Mouse (Mus musculus) Muller cell, postnatal 12 days (primary cell): ENCODE results near the gene Abcc10.
A peak's percentile ranks its signal among the peaks of the same experiment; 100 is the strongest.

Experiments used
- DNase-seq: peaks from one replicate; pipeline ENCODE4 v3.0.0-alpha.2; 2015; ENCODE audit errors: inconsistent ontology term

Gene Abcc10

DNA sequence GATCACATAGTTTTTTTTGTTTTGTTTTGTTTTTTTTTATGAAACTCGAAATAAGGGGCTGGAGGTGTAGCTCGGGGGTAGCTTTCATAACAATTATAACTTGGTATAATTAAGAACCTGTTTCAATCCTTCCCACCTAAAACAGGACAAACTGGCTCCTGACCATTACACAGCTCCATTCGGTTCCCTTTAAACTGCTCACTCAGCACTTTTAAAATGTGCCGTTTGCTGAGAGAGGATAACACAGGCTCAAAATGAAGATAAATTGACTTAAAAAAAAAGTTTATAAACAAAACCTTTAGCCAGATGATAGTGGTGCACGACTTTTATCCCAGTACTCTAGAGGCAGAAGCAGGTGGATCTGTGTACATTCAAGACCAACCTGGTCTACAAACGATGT, 42.7 kb downstream of the Abcc10 start:
- no peak for DNase-seq

GRCm38 (mm10) chr17:46284653-46285052, 43.5 kb downstream of the Abcc10 start:
- DNase-seq: no peak

GRCm38 (mm10) chr17:46283911-46284310, 44.2 kb downstream of the Abcc10 start:
- no peak for DNase-seq

DNA sequence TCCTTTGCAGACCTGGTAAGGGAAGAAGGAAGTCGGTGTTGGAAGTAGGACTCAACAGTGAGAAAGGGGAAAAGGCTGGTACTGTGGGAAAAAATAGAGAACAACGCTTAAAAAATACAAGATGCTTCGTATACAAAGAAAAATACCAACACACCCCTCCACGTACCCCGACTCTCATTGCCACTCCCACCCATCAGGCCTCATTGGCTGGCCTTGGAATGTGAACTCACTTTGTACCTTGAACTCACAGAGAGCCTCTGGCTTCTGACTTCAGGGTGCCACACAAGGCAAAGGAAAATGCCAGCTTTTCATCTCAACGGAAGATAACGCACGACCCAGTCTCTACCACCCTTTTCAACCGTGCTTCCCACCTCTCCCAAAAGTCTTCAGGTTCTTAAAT, 45.0 kb downstream of the Abcc10 start:
- no peak for DNase-seq

- peak; percentile 96 for DNase-seq
Measured at GRCm38 (mm10) chr17:46282483-46283123, 45.5 kb downstream of the Abcc10 start, which contains the start of gene Tjap1. Gene Tjap1 (minus strand): TSS chr17:46283026.

DNA sequence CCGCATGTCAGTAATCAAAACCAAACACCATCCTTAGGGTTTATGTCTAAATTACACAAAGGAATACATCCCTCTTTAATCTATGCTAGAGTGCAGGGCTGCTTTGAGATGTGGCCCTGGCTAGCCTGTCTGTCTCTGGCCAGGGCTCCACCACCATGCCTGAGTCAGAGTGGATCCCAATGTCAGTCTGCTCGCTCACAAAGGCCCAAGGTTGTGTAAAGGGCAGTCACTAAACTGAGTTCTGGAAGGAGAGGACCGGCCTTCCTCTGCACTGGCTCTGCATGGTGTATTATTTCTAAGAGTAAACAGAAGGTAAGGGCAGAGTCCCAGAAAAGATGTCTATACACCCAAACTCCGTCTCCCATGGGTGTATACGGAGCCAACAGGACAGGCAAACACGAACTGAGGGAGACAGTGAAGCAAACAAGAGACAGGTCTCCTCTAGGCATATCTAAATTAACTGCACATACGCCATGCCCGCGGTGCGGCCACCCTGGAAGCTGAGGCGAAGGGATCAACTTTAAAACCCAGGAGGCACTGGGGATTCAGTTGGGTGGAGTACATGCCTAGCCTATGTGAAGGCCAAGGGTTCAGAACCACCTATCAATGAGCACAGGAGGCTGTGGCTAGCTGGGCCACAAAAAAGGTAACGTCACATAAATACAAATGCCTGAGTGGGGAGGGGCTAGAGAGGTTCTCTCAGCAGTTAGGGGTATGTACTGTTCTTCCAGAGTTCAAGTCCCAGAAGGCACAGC, 50.0 kb downstream of the Abcc10 start:
- DNase-seq: no peak

- DNase-seq: no peak
Measured at GRCm38 (mm10) chr17:46277586-46277985, 50.6 kb downstream of the Abcc10 start.

DNA sequence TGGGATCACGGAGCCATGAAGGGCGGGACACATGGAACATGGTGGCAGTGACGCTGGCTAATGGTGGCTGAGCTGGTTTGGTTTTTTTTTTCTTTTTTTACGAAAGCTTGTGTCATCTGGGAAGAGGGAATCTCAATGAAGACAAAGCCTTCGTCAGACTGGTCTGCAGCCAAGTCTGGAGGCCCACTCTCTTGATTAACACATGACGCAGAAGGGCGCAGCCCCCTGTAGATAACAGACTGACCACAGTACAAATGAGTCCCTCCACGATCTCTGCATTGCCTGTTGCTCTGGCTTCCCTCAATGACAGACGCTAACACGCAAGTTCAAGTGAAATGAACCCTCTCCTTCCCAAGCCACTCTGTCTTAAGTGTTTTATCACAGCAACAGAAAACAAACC, 52.6 kb downstream of the Abcc10 start:
- DNase-seq: no peak

GRCm38 (mm10) chr17:46275034-46275433, 53.1 kb downstream of the Abcc10 start:
- DNase-seq: no peak

- no peak for DNase-seq
Measured at GRCm38 (mm10) chr17:46274465-46274864, 53.7 kb downstream of the Abcc10 start.

DNA sequence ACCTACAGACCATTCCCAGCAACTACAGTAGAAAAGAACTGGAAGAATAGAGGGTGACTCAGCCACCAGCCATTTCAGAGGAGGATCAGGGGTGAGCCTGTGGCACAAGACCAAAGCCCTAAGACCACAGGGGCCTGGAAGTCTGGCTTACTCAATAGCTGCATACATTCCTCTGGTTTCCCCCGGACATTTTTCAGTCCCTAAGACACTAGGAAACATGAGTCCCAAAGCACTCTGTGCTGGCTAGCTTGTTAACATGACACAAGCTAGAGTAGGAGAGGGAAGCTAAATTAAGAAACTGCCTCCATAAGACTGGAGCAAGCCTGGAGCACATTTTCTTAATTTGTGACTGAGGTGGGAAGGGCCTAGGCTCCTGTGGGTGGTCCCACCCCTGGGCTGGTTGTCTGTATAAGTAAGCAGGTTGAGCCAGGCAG, 54.3 kb downstream of the Abcc10 start:
- DNase-seq: peak; percentile 95

DNA sequence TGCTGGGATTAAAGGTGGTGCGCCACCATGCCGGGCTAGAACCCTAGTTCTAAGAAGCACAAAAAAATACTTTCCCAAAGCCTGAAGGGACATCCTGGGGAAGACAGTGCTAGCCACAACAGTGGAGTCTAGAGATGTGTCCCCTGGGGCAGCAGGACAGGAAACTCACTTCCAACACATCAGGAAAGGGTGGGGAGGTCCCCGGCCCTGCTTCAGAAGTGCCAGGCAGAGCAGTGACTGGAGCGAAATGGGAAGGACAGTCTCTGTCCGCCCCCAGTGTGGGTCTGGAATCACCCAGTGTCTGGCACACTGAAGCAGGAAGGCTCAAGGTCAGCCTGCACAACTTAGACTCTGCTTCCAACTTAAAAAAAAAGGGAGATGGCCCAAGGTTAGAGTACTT, 55.5 kb downstream of the Abcc10 start:
- no peak for DNase-seq

DNA sequence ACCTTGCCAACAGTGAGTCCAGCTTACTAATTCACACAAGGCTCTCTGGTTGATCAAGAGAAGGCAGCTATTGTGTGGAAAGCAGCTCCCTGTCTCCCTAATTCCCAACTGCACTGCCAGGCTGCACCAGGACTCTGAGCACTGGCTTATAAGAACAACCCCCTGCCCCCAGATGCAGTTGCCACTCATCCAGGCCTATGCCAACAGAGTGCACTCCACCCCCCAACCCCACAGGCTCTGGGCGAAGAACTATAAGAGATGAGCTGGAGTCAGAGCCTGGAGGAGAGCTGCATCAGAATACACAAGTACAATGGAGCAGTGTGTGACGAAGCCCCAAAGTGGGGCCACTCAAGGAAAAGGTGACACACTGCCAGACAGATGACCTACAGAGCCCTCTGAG, 56.1 kb downstream of the Abcc10 start:
- peak; percentile 59 for DNase-seq

DNA sequence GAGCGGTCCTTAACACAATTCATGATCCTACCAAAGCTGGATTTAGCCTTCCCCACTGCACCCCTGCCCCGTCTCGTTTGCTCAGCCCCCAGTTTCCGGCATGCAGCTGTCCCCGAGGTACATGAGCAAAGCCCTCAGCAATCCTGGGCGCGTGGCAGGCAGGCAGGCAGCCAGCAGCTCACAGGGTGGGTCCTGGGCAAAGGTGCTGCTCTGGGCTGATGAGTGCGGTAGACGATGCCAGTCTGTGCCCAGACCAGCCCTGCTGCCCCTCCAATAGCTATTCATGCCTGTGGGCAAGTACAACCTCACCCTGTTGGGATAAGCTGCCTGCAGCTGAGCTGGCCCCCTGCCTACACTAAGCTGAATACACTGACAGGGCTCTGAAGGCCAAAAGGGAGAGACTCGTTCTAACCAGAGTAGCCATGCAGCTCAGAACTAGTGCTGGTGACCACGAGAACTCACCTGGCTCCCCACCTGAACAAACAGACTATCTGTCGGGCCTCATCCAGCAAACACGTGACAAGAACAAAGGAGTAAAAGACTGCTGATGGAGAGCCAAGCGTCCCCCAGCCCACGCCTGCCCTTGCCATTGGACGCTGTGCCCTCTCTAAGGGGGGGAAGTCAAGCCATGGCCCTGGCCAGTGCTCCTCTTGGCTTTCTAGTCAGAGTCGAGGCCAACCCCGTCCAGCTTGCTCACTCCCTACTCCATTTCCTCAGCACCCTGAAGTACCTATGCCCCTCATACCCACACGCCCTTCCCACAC, 58.2 kb downstream of the Abcc10 start:
- peak; percentile 70 for DNase-seq

DNA sequence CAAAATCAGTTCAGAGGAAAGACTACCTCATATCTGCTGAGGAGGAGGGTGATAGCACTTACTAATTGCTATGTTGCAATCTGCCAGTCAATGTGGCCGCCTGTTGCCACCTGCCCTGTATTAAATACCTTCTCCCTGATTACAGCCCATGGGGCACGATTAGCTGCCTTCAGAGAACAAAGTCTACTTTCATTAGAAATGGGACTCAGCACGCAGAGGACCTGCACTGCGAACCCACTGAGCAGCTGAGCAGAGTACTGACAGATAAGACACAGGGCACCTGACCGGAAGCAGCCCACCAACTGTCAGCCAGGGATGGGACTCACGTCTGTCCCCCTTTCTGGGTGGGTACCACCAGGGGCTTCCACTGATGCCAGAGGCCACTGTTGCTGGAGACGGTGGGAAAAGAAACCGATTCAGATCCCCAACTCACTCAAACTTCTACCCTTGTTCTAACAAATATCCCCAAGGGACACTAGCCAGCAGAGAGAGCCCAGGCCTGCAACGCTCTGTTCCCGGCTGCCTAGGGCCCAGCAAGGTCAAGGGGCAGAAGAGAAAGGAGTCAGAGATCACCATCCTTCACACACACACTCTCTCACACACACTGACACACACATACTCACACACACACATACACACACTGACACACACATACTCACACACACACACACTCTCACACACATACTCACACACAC, 60.0 kb downstream of the Abcc10 start:
- peak; percentile 74 for DNase-seq

- DNase-seq: no peak
Measured at GRCm38 (mm10) chr17:46267511-46267910, 60.6 kb downstream of the Abcc10 start.

GRCm38 (mm10) chr17:46266986-46267385, 61.2 kb downstream of the Abcc10 start:
- no peak for DNase-seq

DNA sequence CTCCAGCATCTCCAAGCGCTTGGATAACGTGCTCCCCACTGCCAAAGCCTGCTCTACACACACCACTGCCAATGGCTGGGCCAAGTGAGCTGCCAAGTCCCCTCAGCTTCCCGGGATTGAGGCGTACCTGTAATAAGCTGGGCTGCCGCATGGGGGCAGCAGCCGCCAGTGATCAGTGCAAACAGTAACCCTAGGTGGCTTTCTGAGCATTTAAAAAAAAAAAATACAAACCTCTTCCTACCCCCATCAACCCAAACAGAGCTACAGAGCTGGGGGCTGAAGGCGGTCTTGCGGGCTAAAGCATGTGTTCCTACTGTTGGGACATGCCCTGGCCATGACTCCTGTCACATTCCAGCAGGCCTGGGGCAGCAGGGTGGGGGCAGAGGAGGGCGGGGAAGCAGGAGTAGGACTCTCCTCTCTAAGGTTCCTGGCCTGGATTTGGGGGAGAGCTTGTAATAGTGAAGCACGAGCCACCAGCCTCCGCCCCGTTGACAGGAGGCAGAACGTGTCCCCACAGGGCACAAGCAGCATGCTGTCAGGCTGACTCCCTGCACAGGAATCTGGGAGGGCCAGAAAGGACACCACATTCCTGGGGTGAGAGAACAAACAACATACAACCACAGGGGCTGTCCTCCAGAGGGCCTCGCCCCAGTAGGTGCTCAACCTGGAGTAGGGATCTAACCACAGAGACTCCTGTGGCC, 62.1 kb downstream of the Abcc10 start:
- peak; percentile 89 for DNase-seq

GRCm38 (mm10) chr17:46265502-46265901, 62.6 kb downstream of the Abcc10 start:
- DNase-seq: no peak

- no peak for DNase-seq
Measured at GRCm38 (mm10) chr17:46262201-46262694, 65.9 kb downstream of the Abcc10 start.

GRCm38 (mm10) chr17:46259675-46260074, 68.5 kb downstream of the Abcc10 start:
- DNase-seq: no peak
